Mouse (Mus musculus) forebrain, embryonic 13.5 days (tissue): Measurements from ENCODE around the gene Cyp2a12. TPM values are rescaled to one million over a fixed set of nuclear protein-coding genes. Genes with fewer than 3 reads are reported as not detected.
"Not testable (repeated sequence)": the region's sequence is repeated elsewhere in the genome, so short reads cannot be mapped to it uniquely, and the experiment has no call there.

Experiments
- ATAC-seq: fragments of 200-750 bp; cut with Nextera tagmentation; 2 replicates; pipeline ENCODE4 v1.8.0; 2017
- H3K27ac ChIP-seq: fragments of 300-500 bp; sonication (generic); 2 replicates; pipeline ENCODE4 v1.5.1; 2015; ENCODE audit warnings: inconsistent platforms, mild to moderate bottlenecking, moderate library complexity
- H3K27me3 ChIP-seq: fragments of 300-500 bp; sonication (generic); 2 replicates; pipeline ENCODE4 v1.6.1; 2015; ENCODE audit warnings: mild to moderate bottlenecking, inconsistent platforms
- H3K36me3 ChIP-seq: fragments of 300-500 bp; sonication (generic); 2 replicates; pipeline ENCODE4 v1.6.1; 2015; ENCODE audit warnings: mild to moderate bottlenecking, inconsistent platforms; ENCODE audit not compliant: poor library complexity, severe bottlenecking
- H3K4me1 ChIP-seq: fragments of 300-500 bp; sonication (generic); 2 replicates; pipeline ENCODE4 v1.6.1; 2015; ENCODE audit warnings: inconsistent platforms
- H3K4me2 ChIP-seq: fragments of 300-500 bp; sonication (generic); 2 replicates; pipeline ENCODE4 v1.6.1; 2015; ENCODE audit warnings: inconsistent platforms, mild to moderate bottlenecking, moderate library complexity
- H3K4me3 ChIP-seq: fragments of 300-500 bp; sonication (generic); 2 replicates; pipeline ENCODE4 v1.5.1; 2015; ENCODE audit warnings: mild to moderate bottlenecking, inconsistent platforms
- H3K9ac ChIP-seq: fragments of 300-500 bp; sonication (generic); 2 replicates; pipeline ENCODE4 v1.6.1; 2015; ENCODE audit warnings: mild to moderate bottlenecking, inconsistent platforms
- H3K9me3 ChIP-seq: fragments of 300-500 bp; sonication (generic); replicated peaks from 2 replicates; pipeline ENCODE4 v1.6.1; 2016; ENCODE audit warnings: inconsistent platforms
- WGBS: fragments of 180-500 bp; shearing (Covaris S2); methylation state at CpG from one replicate; pipeline ENCODE4 v1.1.7; 2015; 5-methylcytosine and 5-hydroxymethylcytosine counted together
- polyA plus RNA-seq: library from polyadenylated mRNA; unstranded; fragments of >200 nt; fragmentation: Nextera tagmentation; extraction: Ambion mirVana; gene quantifications from 2 replicates; pipeline ENCODE4 v1.2.1, GENCODE M21; 2015

Gene Cyp2a12
- polyA plus RNA-seq, result not detected in 2 replicates

- H3K4me2 ChIP-seq, result no peak within 1 kb of the TSS
- no peak within 1 kb of the TSS for H3K4me3 ChIP-seq
- H3K27me3 ChIP-seq, result no peaks in the 10 kb centered on the region
- no peak for ATAC-seq
- no peak within 1 kb of the TSS for H3K9ac ChIP-seq
- no peaks in the 10 kb centered on the region for H3K4me1 ChIP-seq
- no peak within 1 kb of the TSS for H3K27ac ChIP-seq
- 85% methylated on average over 2 of the region's 2 CpGs for WGBS
- H3K36me3 ChIP-seq, result no peaks in the 10 kb centered on the region
- peaks cover 7% of the 10 kb centered on the region; the same call in 1 of the 2 replicates for H3K9me3 ChIP-seq
These were observed at the start of gene Cyp2a12 for GRCm38 (mm10) chr7:27028789-27029188. Gene Cyp2a12 (plus strand): TSS chr7:27029081.

DNA sequence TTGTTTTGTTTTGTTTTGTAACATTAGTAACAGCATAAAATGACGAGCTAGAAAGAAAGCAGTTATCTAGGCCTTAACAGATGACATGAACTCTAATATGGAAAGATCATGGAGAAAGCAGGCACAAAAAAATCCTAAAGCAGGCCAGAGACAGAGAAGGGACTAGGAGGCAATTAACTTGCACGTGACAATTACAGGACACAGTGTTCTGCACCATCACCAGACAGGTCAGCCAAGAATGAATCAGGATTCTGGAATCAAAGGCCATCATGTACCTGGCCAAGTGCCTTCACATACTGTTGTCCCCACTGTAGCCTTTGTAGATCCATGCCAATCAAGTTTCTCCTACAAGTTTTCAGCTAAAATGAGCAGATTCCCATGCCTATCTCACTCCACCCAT, 47.4 kb upstream of the Cyp2a12 start:
- WGBS, result 84% methylated on average over 2 of the region's 2 CpGs
- not testable (repeated sequence) for H3K9ac ChIP-seq, H3K4me3 ChIP-seq, H3K9me3 ChIP-seq, H3K4me2 ChIP-seq, H3K4me1 ChIP-seq, H3K36me3 ChIP-seq, ATAC-seq, H3K27ac ChIP-seq, H3K27me3 ChIP-seq

GRCm38 (mm10) chr7:26981937-26982336, 46.9 kb upstream of the Cyp2a12 start:
- H3K36me3 ChIP-seq, H3K9me3 ChIP-seq, H3K4me1 ChIP-seq, H3K4me2 ChIP-seq, ATAC-seq, H3K9ac ChIP-seq, H3K27me3 ChIP-seq, H3K4me3 ChIP-seq, H3K27ac ChIP-seq: not testable (repeated sequence)
- WGBS, result 71% methylated on average over 1 of the region's 1 CpGs

- WGBS, result 5% methylated on average over 1 of the region's 1 CpGs
- Histone ChIP-seq H3K4me1 (no peaks in the 10 kb centered on the region), H3K27me3 (no peaks in the 10 kb centered on the region), H3K9ac (no peak overlapping the region), H3K36me3 (no peaks in the 10 kb centered on the region), H3K27ac (no peak overlapping the region), H3K4me3 (no peak overlapping the region), H3K4me2 (no peak overlapping the region), H3K9me3 (no peaks in the 10 kb centered on the region)
- no peak for ATAC-seq
These were observed 46.3 kb upstream of the Cyp2a12 start for GRCm38 (mm10) chr7:26982551-26982950.

DNA sequence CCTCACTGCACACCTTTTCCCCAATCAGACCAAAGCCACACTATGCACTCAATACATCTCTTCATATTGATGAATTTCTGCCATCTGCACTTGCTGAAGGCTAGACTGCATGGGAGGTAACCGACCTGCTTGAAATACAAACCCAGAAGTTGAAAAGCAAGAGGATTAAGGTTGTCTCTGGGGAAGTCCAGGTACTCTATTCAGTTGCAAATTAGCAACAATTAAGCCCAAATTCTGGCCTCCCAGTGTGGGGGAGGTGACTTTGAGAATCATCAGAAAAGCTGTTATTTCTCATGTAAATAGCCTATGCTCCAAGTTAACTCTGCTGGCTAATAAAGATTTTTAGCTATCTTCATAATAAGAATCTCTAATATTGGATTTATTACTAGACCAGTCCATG, 45.7 kb upstream of the Cyp2a12 start:
- not testable (repeated sequence) for H3K36me3 ChIP-seq, H3K27me3 ChIP-seq, ATAC-seq, H3K4me2 ChIP-seq, H3K4me3 ChIP-seq, H3K9me3 ChIP-seq, H3K4me1 ChIP-seq, H3K9ac ChIP-seq, H3K27ac ChIP-seq
- WGBS, result 18% methylated on average over 1 of the region's 1 CpGs

DNA sequence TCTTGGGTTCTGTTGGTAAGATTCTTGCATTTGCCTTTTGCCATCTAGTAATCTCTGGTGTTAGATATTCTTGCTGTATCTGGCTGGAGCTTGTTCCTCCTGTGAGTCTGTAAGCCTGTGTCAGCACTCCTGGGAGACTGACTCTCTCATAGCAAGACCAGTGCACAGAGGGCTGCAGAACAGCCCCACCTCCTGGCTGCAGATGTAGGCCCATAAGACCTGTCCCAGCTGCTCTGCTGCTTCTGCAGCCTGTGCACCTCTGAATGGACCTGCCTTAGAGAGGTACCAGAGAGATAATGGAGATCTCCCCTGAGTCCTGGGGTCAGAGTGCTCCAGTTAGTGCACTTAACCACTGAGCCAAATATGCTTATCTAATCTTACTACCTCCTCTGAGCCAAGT, 2.3 kb upstream of the Cyp2a12 start:
- H3K4me1 ChIP-seq, H3K27ac ChIP-seq, H3K4me2 ChIP-seq, H3K9ac ChIP-seq, H3K9me3 ChIP-seq, H3K36me3 ChIP-seq, H3K27me3 ChIP-seq, H3K4me3 ChIP-seq, ATAC-seq: not testable (repeated sequence)

DNA sequence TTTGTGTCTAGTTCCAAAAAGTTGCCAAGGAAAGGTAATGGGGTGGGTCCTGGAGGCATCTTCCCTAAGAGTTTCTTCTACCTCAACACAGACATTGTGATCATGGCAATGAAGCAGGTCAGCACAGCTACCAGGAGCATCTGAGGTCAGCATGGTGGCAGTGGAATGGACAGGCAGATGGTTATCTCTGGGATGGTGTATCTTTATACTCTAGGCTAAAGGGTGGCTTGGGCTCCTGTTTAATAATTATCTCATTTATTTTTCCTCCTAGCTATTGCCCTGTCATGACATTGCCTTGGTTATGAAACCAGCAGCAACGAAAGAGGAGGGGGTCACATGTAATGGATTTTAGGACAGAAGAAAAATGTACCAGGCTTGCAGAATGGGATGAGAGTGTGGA, 20.0 kb downstream of the Cyp2a12 start:
- not testable (repeated sequence) for H3K9ac ChIP-seq, H3K4me1 ChIP-seq, H3K9me3 ChIP-seq, H3K4me2 ChIP-seq, H3K27ac ChIP-seq, ATAC-seq, H3K27me3 ChIP-seq, H3K36me3 ChIP-seq, H3K4me3 ChIP-seq
- WGBS, result 63% methylated on average over 1 of the region's 1 CpGs

DNA sequence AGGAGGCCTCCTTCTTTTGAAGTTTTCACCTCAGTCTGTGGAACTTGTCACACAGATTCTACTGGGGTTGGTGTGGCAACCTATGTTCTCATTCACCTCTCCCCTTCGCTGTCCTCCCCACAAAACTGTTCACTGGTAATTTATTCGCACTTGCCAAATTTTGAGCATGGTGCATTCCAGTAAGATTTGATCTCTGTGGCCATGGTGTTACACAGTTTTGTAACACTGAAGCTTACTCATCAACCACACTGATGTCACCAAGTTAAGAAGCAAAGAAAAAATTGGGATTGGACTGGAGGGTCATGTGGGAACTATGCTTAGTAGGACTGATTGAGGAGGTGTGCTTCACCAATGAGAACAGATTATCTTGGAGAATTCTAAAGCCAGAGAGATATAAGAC, 30.5 kb downstream of the Cyp2a12 start:
- ATAC-seq, H3K9me3 ChIP-seq, H3K27me3 ChIP-seq, H3K4me2 ChIP-seq, H3K9ac ChIP-seq, H3K4me1 ChIP-seq, H3K27ac ChIP-seq, H3K36me3 ChIP-seq, H3K4me3 ChIP-seq: not testable (repeated sequence)
- 84% methylated on average over 2 of the region's 2 CpGs for WGBS

GRCm38 (mm10) chr7:27059896-27060295, 31.0 kb downstream of the Cyp2a12 start:
- not testable (repeated sequence) for ATAC-seq, H3K9ac ChIP-seq, H3K4me2 ChIP-seq, H3K36me3 ChIP-seq, H3K4me3 ChIP-seq, H3K27ac ChIP-seq, H3K4me1 ChIP-seq, H3K9me3 ChIP-seq, H3K27me3 ChIP-seq

GRCm38 (mm10) chr7:27078641-27079040, 49.8 kb downstream of the Cyp2a12 start:
- H3K4me2 ChIP-seq, result no peak overlapping the region

DNA sequence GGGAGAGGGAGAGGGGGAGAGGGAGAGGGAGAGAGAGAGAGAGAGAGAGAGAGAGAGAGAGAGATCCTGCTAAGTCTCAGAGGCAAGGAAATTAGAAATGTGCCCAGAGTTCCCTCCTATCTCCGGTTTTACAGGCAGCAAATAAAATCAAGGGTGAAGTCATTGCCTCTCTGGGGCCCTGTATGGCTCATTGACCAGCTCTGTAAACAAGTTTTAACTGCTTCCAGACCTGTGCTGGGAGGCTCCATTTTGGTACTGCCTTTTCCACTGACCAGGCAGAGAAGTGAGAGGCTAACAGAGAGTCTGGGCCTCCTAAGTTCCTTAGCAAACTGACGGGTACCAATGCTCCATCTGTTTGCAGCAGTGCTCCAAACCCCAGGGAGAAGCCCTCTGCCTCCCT, 52.7 kb downstream of the Cyp2a12 start:
- no peaks in the 10 kb centered on the region; the same call in 1 of the 2 replicates for H3K9me3 ChIP-seq
- no peaks in the 10 kb centered on the region for H3K36me3 ChIP-seq
- H3K4me2 ChIP-seq, result no peak overlapping the region
- WGBS, result 93% methylated on average over 2 of the region's 2 CpGs
- no peak overlapping the region for H3K9ac ChIP-seq
- H3K27me3 ChIP-seq, result no peaks in the 10 kb centered on the region
- ATAC-seq, result no peak
- no peak overlapping the region for H3K27ac ChIP-seq
- no peaks in the 10 kb centered on the region for H3K4me1 ChIP-seq
- H3K4me3 ChIP-seq, result no peak overlapping the region

More at GRCm38 (mm10) chr7:27078641-27079040, 49.8 kb downstream of the Cyp2a12 start:
- Histone ChIP-seq H3K36me3 (no peaks in the 10 kb centered on the region), H3K9ac (no peak overlapping the region), H3K9me3 (no peaks in the 10 kb centered on the region; the same call in 1 of the 2 replicates), H3K27me3 (no peaks in the 10 kb centered on the region), H3K4me3 (no peak overlapping the region), H3K27ac (no peak overlapping the region), H3K4me1 (no peaks in the 10 kb centered on the region)
- WGBS, result 63% methylated on average over 1 of the region's 1 CpGs
- ATAC-seq, result no peak
